Mouse (Mus musculus) liver, embryonic 15.5 days (tissue): ENCODE data around the gene Gm20481. TPM values are rescaled to one million over a fixed set of nuclear protein-coding genes. Genes with fewer than 3 reads are reported as not detected.
"Not testable (repeated sequence)": the region's sequence is repeated elsewhere in the genome, so short reads cannot be mapped to it uniquely, and the experiment has no call there.

Experiments
- ATAC-seq: fragments of 200-750 bp; cut with Nextera tagmentation; 2 replicates; pipeline ENCODE4 v1.8.0; 2017; ENCODE audit warnings: moderate number of reproducible peaks, mild to moderate bottlenecking, moderate library complexity; ENCODE audit not compliant: insufficient read depth
- H3K27ac ChIP-seq: fragments of 300-500 bp; sonication (generic); replicated peaks from 2 replicates; pipeline ENCODE4 v1.5.1; 2015; ENCODE audit warnings: mild to moderate bottlenecking, inconsistent platforms
- H3K27me3 ChIP-seq: fragments of 300-500 bp; sonication (generic); 2 replicates; pipeline ENCODE4 v1.6.1; 2015; ENCODE audit warnings: mild to moderate bottlenecking, inconsistent platforms
- H3K36me3 ChIP-seq: fragments of 300-500 bp; sonication (generic); replicated peaks from 2 replicates; pipeline ENCODE4 v1.6.1; 2015; ENCODE audit warnings: moderate library complexity, mild to moderate bottlenecking, inconsistent platforms
- H3K4me1 ChIP-seq: fragments of 300-500 bp; sonication (generic); replicated peaks from 2 replicates; pipeline ENCODE4 v1.6.1; 2015; ENCODE audit warnings: inconsistent platforms
- H3K4me2 ChIP-seq: fragments of 300-500 bp; sonication (generic); 2 replicates; pipeline ENCODE4 v1.6.1; 2015; ENCODE audit warnings: moderate library complexity, mild to moderate bottlenecking, inconsistent platforms
- H3K4me3 ChIP-seq: fragments of 300-500 bp; sonication (generic); replicated peaks from 2 replicates; pipeline ENCODE4 v1.5.1; 2015; ENCODE audit warnings: mild to moderate bottlenecking, inconsistent platforms
- H3K9ac ChIP-seq: fragments of 300-500 bp; sonication (generic); 2 replicates; pipeline ENCODE4 v1.6.1; 2015; ENCODE audit warnings: moderate library complexity, mild to moderate bottlenecking, inconsistent platforms
- H3K9me3 ChIP-seq: fragments of 300-500 bp; sonication (generic); replicated peaks from 2 replicates; pipeline ENCODE4 v1.6.1; 2016; ENCODE audit warnings: inconsistent platforms
- WGBS: fragments of 180-500 bp; shearing (Covaris S2); methylation state at CpG from one replicate; pipeline ENCODE4 v1.1.7; 2015; ENCODE audit warnings: mixed read lengths; ENCODE audit not compliant: insufficient replicate concordance; 5-methylcytosine and 5-hydroxymethylcytosine counted together
- polyA plus RNA-seq: library from polyadenylated mRNA; unstranded; fragments of >200 nt; fragmentation: Nextera tagmentation; extraction: Ambion mirVana; gene quantifications from 2 replicates; pipeline ENCODE4 v1.2.1, GENCODE M21; 2015

Gm20481 gene
- polyA plus RNA-seq, 1 experiment from 2014 or later, result not detected

GRCm38 (mm10) chr17:34941344-34942041 lies 28.2 kb upstream of the Gm20481 start:
- H3K27me3 ChIP-seq, result no peaks in the 10 kb centered on the region
- no peaks in the 10 kb centered on the region for H3K9me3 ChIP-seq
- WGBS, result 14% methylated on average over 15 of the region's 15 CpGs
- peak overlapping the region; percentile 67 for H3K4me2 ChIP-seq
- H3K9ac ChIP-seq, result peak overlapping the region; percentile 36; the same call in 1 of the 2 replicates
- 0 out of 2 replicates have a peak, but pooled peaks have one; percentile 37 for ATAC-seq
- no peaks in the 10 kb centered on the region for H3K36me3 ChIP-seq
- H3K27ac ChIP-seq, result peak overlapping the region; percentile 48; the same call in 1 of the 2 replicates
- H3K4me3 ChIP-seq, result peak overlapping the region; percentile 42
- H3K4me1 ChIP-seq, result peaks cover 17% of the 10 kb centered on the region

GRCm38 (mm10) chr17:34943128-34943815 lies 26.4 kb upstream of the Gm20481 start:
- H3K36me3 ChIP-seq, result no peaks in the 10 kb centered on the region
- no peaks in the 10 kb centered on the region for H3K9me3 ChIP-seq
- no peak overlapping the region for H3K4me3 ChIP-seq
- H3K4me1 ChIP-seq, result peaks cover 14% of the 10 kb centered on the region
- no peaks in the 10 kb centered on the region for H3K27me3 ChIP-seq
- ATAC-seq, result no peak
- H3K27ac ChIP-seq, result no peak overlapping the region
- no peak overlapping the region for H3K4me2 ChIP-seq
- no peak overlapping the region for H3K9ac ChIP-seq
- 77% methylated on average over 4 of the region's 4 CpGs for WGBS

GRCm38 (mm10) chr17:34944362-34944761 lies 25.4 kb upstream of the Gm20481 start:
- H3K4me1 ChIP-seq, result peaks cover 16% of the 10 kb centered on the region
- no peaks in the 10 kb centered on the region for H3K27me3 ChIP-seq
- no peaks in the 10 kb centered on the region for H3K9me3 ChIP-seq
- H3K4me2 ChIP-seq, result no peak overlapping the region
- H3K4me3 ChIP-seq, result no peak overlapping the region
- ATAC-seq, result no peak
- no peak overlapping the region for H3K27ac ChIP-seq
- no peak overlapping the region for H3K9ac ChIP-seq
- peaks cover under 1% of the 10 kb centered on the region; the same call in 1 of the 2 replicates for H3K36me3 ChIP-seq

- H3K4me3 ChIP-seq, result no peak overlapping the region
Observed at GRCm38 (mm10) chr17:34946486-34947140, 23.1 kb upstream of the Gm20481 start.

DNA sequence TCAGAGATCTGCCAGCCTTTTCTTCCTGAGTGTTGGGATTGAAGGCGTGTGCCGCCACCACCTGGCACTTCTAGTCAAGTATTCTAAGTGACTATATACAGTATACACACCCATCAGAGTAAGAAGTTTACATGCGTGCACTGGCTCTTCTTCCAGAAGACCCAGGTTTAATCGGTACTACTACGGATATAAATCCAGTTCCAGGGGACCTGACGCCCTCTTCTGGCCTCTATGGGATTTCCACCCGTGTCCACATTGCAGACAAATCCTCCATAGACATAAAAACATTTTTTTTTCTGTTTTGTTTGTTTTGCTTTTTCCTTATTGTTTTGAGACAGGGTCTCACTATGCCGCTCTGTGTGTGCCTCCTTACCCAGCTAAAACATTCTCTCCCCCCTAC lies 22.1 kb upstream of the Gm20481 start:
- H3K27ac ChIP-seq, result no peak overlapping the region
- no peaks in the 10 kb centered on the region for H3K9me3 ChIP-seq
- no peak overlapping the region for H3K9ac ChIP-seq
- no peaks in the 10 kb centered on the region for H3K27me3 ChIP-seq
- peaks cover 29% of the 10 kb centered on the region for H3K4me1 ChIP-seq
- H3K4me2 ChIP-seq, result no peak overlapping the region
- WGBS, result 23% methylated on average over 8 of the region's 8 CpGs
- peaks cover 17% of the 10 kb centered on the region for H3K36me3 ChIP-seq
- no peak overlapping the region for H3K4me3 ChIP-seq
- ATAC-seq, result no peak

More at GRCm38 (mm10) chr17:34946486-34947140, 23.1 kb upstream of the Gm20481 start:
- H3K4me2 ChIP-seq, result no peak overlapping the region
- H3K36me3 ChIP-seq, result peaks cover 17% of the 10 kb centered on the region
- H3K9ac ChIP-seq, result no peak overlapping the region
- peaks cover 29% of the 10 kb centered on the region for H3K4me1 ChIP-seq
- ATAC-seq, result no peak
- H3K27me3 ChIP-seq, result no peaks in the 10 kb centered on the region
- H3K9me3 ChIP-seq, result no peaks in the 10 kb centered on the region
- 71% methylated on average over 5 of the region's 5 CpGs for WGBS
- H3K27ac ChIP-seq, result no peak overlapping the region

DNA sequence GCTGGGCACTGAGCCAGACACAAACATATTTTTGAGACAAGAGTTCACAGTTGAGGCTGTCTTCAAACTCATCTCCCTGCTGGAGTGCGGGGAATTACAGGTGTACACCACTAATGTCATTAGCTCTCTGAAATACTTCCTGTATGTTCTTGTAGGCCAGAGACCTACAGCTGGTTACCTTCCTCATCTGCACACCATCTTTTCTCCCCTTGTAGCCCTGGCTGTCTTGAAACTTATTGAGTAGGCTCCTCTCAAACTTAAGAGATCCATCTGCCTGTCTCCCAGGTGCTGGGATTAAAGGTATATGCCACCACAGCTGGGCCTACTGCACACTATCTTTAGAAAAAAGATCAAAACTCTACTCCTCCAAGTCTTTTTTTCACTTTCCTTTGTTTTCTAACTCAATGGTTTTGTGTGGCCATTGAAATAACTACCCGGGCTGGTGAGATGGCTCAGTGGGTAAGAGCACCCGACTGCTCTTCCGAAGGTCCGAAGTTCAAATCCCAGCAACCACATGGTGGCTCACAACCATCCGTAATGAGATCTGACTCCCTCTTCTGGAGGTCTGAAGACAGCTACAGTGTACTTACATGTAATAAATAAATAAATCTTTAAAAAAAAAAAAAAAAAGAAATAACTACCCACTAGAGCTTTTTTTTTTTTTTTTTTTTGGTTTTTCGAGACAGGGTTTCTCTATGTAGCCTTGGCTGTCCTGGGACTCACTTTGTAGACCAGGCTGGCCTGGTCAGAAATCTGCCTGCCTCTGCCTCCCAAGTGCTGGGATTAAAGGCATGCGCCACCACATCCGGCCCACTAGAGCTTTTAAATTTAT lies 20.8 kb upstream of the Gm20481 start:
- H3K4me2 ChIP-seq, H3K9me3 ChIP-seq, H3K27me3 ChIP-seq, ATAC-seq, H3K4me3 ChIP-seq: not testable (repeated sequence)
- H3K36me3 ChIP-seq, result peaks cover 17% of the 10 kb centered on the region
- 34% methylated on average over 9 of the region's 9 CpGs for WGBS
- peaks cover 36% of the 10 kb centered on the region for H3K4me1 ChIP-seq
- H3K9ac ChIP-seq, result peak overlapping the region; percentile 0; the same call in 1 of the 2 replicates
- peak overlapping the region; percentile 81; the same call in 1 of the 2 replicates for H3K27ac ChIP-seq

- H3K9me3 ChIP-seq, result no peaks in the 10 kb centered on the region
- 15% methylated on average over 4 of the region's 4 CpGs for WGBS
- H3K27me3 ChIP-seq, result no peaks in the 10 kb centered on the region
- peak; percentile 7; the same call in 1 of the 2 replicates for ATAC-seq
- peaks cover 17% of the 10 kb centered on the region for H3K36me3 ChIP-seq
- peak overlapping the region; percentile 5; the same call in 1 of the 2 replicates for H3K4me2 ChIP-seq
- peak overlapping the region; percentile 81; the same call in 1 of the 2 replicates for H3K27ac ChIP-seq
- no peak overlapping the region for H3K4me3 ChIP-seq
- peaks cover 36% of the 10 kb centered on the region for H3K4me1 ChIP-seq
- no peak overlapping the region for H3K9ac ChIP-seq
Observed at GRCm38 (mm10) chr17:34949553-34949969, 20.2 kb upstream of the Gm20481 start.

DNA sequence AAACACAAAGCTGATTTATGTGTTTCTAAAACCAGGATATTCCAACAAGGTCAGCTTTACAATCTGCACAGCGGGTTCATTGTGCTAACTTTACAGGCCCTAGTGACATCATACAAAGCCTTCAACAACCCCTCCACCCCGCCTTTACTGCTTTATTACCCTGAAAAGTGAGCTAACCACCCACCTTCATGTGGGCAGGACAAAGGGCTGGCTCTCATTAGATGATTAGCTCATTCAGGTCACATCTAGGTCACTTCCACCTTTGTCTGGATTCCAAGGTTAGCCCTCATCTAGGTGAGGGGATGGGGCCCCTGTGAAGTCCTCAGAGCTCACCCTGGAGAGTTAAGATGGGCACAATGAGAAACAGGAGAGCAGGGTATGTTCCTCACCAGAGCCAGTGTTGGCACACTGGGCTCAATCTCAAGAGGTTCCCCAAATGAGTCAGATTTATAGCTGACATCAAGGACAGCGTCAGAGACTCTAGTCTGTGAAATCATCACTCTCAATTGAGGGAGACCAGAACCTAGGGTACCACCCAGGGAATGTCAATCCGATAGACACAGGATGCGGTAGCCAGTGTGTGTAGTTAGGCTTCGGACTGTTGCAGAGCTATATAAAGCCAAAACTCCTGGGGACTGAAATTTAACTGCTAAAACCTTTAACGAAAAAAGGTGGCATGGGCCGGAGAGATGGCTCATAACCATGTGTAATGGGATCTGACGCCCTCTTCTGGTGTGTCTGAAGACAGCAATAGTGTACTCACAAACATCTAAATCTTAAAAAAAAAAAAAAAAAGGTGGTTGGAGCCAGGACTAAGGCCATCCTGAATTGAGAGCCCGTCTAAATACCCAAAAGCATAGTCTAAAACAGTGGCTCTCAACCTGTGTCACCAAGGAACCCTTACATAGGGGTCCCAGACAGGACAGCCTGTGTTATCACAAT lies 18.9 kb upstream of the Gm20481 start:
- H3K9ac ChIP-seq, result peak overlapping the region; percentile 78
- ATAC-seq, result no peak
- H3K4me1 ChIP-seq, result peaks cover 36% of the 10 kb centered on the region
- H3K9me3 ChIP-seq, result no peaks in the 10 kb centered on the region
- peaks cover 17% of the 10 kb centered on the region for H3K36me3 ChIP-seq
- peak overlapping the region; percentile 73 for H3K4me3 ChIP-seq
- H3K27ac ChIP-seq, result peak overlapping the region; percentile 81
- H3K4me2 ChIP-seq, result peak overlapping the region; percentile 86
- peaks cover 9% of the 10 kb centered on the region for H3K27me3 ChIP-seq
- WGBS, result 13% methylated on average over 10 of the region's 10 CpGs

GRCm38 (mm10) chr17:34951636-34952377 lies 17.9 kb upstream of the Gm20481 start:
- peak; percentile 16 for ATAC-seq
- H3K9ac ChIP-seq, result peak overlapping the region; percentile 78
- under 1% methylated on average over 29 of the region's 29 CpGs for WGBS

More at GRCm38 (mm10) chr17:34951636-34952377, 17.9 kb upstream of the Gm20481 start:
- peaks cover 17% of the 10 kb centered on the region for H3K27me3 ChIP-seq
- H3K4me3 ChIP-seq, result peak overlapping the region; percentile 73
- H3K36me3 ChIP-seq, result peaks cover 17% of the 10 kb centered on the region
- H3K4me1 ChIP-seq, result peaks cover 36% of the 10 kb centered on the region
- peak overlapping the region; percentile 81 for H3K27ac ChIP-seq
- peak overlapping the region; percentile 86 for H3K4me2 ChIP-seq
- no peaks in the 10 kb centered on the region for H3K9me3 ChIP-seq
